Mouse (Mus musculus): ENCODE measurements around the gene Ngf.

The Ngf gene

GRCm38 (mm10) chr3:102469713-102470448 is at the start of gene Ngf:
Gene Ngf (plus strand): TSS chr3:102469919.
- in situ Hi-C loops (cut with MboI, MseI) = loop anchor here (10.0 kb wide), 1 partner anchor 835 kb away; no protein-coding TSS in a partner anchor

DNA sequence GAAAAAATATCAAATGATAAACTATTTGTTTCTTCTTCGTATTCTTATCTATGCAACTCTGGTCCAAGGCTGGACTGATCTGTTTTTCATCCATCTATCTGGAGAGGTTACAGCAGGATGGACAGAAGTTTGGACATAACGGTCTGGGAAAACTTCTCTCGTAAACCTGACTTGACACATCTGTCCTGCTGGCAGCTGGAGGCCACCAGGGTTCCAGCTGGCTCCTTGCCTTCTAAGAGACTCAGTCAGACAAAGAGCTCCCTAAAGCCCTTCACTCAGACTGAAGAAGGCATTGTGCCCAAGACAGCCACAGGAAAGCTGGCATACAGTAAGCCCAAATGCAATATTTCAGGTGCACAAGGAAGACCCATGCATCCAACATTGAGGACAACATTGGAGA is 24.2 kb upstream of the Ngf start:
- in situ Hi-C loops (cut with MboI, MseI) = no loop called here

- in situ Hi-C loops (cut with MboI, MseI) = no loop called here
Measured at GRCm38 (mm10) chr3:102446691-102447090, 23.0 kb upstream of the Ngf start.

DNA sequence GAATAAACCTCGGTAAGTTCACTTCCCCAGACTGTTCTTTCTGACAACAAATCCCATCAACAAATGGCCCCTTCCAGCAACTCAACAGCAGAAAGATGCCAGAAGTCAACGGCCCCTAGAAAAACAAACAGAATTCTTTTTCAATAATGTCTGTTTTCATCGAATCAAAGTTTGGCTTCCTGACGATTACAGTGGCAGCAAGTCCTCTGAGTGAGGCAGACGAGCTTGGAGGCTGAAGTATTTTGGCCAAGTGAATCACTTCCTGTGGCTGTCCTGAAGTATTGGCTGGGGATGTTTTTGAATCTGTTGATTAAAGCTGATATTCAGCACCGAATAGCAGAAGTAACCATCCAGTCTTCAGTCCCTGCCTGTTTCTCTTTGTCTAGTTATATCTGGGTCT is 15.2 kb upstream of the Ngf start:
- in situ Hi-C loops (cut with MboI, MseI) = no loop called here

GRCm38 (mm10) chr3:102460528-102460927 is 9.2 kb upstream of the Ngf start:
- in situ Hi-C loops (cut with MboI, MseI) = loop anchor here (10.0 kb wide), 1 partner anchor 826 kb away; no protein-coding TSS in a partner anchor

DNA sequence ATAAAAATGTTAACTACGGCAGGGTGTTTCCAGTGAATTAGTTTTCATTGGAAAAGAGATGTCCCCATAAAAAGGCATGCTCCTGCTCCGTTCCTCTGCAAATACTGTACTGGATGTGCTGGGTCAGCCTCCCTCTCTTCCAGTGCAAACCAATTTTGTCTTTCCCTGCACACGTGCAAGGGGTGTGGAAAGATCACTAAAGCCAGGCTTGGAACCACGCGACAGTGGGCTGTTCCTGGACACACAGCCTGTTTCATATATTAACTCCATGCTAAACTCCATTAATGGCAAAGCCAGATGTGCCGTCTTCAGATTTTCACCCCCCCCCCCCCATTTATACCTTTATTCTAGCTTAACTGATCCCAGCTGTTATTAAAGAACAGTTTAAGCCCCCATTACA is 8.7 kb upstream of the Ngf start:
- in situ Hi-C loops (cut with MboI, MseI) = loop anchor here (10.0 kb wide), 1 partner anchor 826 kb away; no protein-coding TSS in a partner anchor

DNA sequence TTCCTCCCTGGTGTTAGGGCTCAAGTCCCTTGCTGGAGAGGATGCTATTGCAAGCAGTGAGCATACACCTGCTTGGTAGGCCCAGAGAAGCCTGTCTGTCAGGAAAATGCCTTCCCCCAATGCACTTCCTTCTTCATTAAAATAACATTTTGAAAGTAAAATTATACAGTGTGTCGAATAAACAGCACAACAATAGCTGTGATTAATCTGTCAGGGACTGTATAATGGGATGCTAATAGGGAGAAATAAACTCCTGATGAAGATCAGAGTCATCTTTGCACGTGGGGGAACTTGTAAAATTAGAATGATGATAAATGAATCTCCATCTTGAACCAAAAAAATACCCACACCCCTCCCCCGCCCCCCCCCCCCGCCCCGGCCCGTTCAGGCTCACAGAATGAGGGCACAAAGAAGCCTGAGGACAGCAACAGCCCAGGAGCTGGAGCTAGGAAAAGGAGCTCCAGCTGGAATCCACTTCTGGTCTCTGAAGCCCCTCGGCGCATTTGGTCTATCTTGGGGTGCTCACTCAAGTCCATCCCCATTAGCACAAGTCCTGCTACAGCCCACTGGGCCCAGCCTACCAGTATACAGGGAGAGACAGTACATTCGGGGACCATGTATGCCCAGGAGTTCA is 6.9 kb upstream of the Ngf start:
- in situ Hi-C loops (cut with MboI, MseI) = loop anchor here (10.0 kb wide), 1 partner anchor 828 kb away; no protein-coding TSS in a partner anchor

GRCm38 (mm10) chr3:102463339-102463738 is 6.4 kb upstream of the Ngf start:
- in situ Hi-C loops (cut with MboI, MseI) = loop anchor here (10.0 kb wide), 1 partner anchor 829 kb away; no protein-coding TSS in a partner anchor

- in situ Hi-C loops (cut with MboI, MseI) = loop anchor here (10.0 kb wide), 1 partner anchor 832 kb away; no protein-coding TSS in a partner anchor
Measured at GRCm38 (mm10) chr3:102466587-102466986, 3.1 kb upstream of the Ngf start.

GRCm38 (mm10) chr3:102467121-102467520 is 2.6 kb upstream of the Ngf start:
- in situ Hi-C loops (cut with MboI, MseI) = loop anchor here (10.0 kb wide), 1 partner anchor 832 kb away; no protein-coding TSS in a partner anchor

DNA sequence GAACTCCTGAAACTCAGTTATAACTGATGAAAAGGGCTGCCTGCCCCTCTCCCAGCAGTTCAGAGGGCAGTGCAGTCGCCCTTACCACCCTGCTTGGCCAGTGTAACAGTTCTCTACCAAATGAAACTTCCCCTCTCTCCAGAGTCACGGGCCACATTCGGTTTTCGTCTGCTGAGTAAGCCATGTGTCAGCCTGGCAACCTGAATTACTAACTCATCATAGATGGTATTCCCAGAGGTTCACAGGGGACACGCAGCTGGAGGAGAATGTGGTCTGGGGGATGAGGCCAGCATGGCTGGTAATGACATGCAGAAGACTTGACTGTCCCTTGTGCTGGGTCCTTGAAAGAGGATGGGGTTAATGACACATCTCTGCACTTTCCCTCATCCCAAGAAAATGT is 1.5 kb downstream of the Ngf start:
- in situ Hi-C loops (cut with MboI, MseI) = no loop called here

DNA sequence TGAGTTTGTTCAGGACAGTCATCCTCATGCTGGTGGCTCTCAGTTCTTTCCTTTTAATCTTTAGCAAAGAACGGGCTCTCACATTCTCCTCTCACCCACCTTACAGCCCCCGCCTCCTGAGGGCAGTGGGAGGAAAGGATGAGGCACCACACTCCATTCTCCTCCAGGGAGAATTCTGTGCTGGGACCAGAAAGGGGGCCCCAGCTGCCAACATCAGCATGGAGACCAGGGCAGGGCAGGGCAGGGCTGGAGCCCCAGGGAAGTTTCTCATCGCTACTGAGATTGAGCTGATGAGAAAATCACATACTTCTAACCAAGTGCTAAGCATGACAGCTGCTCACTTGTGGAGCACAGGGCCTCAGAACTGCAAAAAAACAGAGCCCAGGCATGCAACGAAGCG is 2.1 kb downstream of the Ngf start:
- in situ Hi-C loops (cut with MboI, MseI) = no loop called here

- in situ Hi-C loops (cut with MboI, MseI) = no loop called here
Measured at GRCm38 (mm10) chr3:102474275-102475155, 4.8 kb downstream of the Ngf start.

DNA sequence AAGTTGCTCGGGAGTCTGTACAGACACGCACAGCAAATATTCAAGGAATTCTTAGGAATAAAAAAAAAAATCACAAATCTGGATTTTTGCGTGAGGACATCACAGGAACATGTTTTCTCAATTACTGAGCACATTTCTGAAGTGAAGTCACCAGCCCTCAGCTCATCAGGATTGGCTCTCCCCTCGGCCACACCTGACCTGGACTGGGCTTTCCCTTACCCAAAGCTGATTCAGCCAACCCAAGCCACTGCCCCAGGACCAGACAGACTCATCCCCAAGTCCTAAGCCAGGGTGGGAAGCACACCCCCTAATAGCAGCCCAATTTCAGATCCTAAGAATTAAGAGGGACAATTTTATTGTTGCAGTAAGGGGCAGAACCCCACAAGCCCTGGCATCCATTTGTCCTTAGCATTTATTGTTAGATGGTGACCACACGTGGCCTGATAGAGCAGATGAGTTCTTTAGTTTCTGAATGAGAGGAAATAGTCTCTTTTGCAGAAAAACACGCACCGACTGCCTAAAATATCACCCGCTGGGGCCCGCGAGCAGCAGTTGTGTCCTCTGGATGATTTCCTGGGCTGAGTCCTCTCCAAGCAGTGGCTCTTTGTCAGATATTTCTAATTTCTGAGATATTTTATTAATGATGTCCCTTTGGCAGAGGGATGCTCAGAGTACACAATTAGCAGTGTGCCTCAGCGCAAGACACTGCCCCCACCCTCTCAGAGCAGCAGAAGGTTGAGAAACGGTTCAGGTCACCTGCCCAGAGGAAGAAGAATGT is 8.4 kb downstream of the Ngf start:
- in situ Hi-C loops (cut with MboI, MseI) = no loop called here

- in situ Hi-C loops (cut with MboI, MseI) = no loop called here
Measured at GRCm38 (mm10) chr3:102490393-102491123, 20.8 kb downstream of the Ngf start.

GRCm38 (mm10) chr3:102498113-102498512 is 28.4 kb downstream of the Ngf start:
- in situ Hi-C loops (cut with MboI, MseI) = no loop called here

- in situ Hi-C loops (cut with MboI, MseI) = no loop called here
Measured at GRCm38 (mm10) chr3:102498931-102499330, 29.2 kb downstream of the Ngf start.

GRCm38 (mm10) chr3:102500031-102500430 is 30.3 kb downstream of the Ngf start:
- in situ Hi-C loops (cut with MboI, MseI) = no loop called here

- in situ Hi-C loops (cut with MboI, MseI) = no loop called here
Measured at GRCm38 (mm10) chr3:102501186-102501585, 31.5 kb downstream of the Ngf start.

- in situ Hi-C loops (cut with MboI, MseI) = no loop called here
Measured at GRCm38 (mm10) chr3:102505129-102505528, 35.4 kb downstream of the Ngf start.

Measured in T-helper 1 cell (primary cell).